Mouse (Mus musculus): ENCODE measurements around the gene Gm13101. TPM values are rescaled to one million over a fixed set of nuclear protein-coding genes. Genes with fewer than 3 reads are reported as not detected.
"Not testable (repeated sequence)": the region's sequence is repeated elsewhere in the genome, so short reads cannot be mapped to it uniquely, and the experiment has no call there.

Gene Gm13101
- not detected in 3 replicates for total RNA-seq (2017)

GRCm38 (mm10) chr4:143966850-143967249 is at the start of gene Gm13101:
TSS of gene Gm13101 (minus strand) at chr4:143966950.
- ATAC-seq (replicated peaks; ENCODE audit: insufficient number of reproducible peaks, low FRiP score, low TSS enrichment, poor library complexity, severe bottlenecking), result not testable (repeated sequence)

DNA sequence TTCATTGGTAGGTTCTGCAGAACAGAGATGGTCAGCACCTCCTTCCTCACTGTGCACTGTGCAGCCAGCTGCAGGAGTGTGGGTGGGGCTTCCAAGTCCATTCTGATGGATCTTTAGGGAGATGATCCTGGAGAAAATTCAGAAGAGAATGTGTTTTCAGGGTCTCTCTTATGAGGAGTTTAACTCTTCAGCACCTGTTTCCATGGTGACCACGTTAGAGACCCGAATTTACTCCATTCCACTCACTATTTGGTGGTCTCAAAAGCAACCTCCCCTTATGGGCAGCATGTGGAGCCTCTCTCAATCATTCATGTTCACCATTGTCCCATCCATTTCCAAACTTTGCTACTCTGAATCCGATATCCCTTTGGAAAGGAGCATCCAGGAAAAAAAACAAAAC is 27.5 kb upstream of the Gm13101 start, which contains the start of gene Pramef17:
TSS of gene Pramef17 (minus strand) at position 101 of the 400 bp plus-strand sequence.
- not testable (repeated sequence) for ATAC-seq (replicated peaks; ENCODE audit: insufficient number of reproducible peaks, low FRiP score, low TSS enrichment, poor library complexity, severe bottlenecking)

- not testable (repeated sequence) for ATAC-seq (replicated peaks; ENCODE audit: insufficient number of reproducible peaks, low FRiP score, low TSS enrichment, poor library complexity, severe bottlenecking)
These were observed 21.4 kb upstream of the Gm13101 start for GRCm38 (mm10) chr4:143988126-143988525.

DNA sequence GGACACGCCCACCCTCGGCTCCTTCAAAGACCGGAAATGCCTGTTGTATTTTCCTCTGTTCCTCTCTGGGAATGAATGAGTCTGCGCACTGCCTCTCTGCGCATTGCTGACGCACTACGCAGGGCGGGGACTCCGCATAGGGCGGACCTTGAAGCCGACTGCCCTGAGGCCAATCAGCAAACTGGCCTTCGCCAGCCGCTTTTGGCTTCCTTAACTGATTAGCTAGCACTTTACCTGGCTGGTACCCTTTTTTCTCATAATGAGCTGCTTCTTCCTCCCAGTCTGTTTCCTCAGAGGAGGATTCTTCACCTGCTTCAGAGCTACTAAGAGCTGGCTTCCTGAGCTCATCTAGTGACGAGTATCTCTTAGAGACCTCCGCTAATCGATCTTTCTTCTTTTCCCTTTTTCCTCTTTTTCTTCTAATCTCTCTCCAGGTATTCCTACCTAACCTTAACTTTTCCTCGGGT is 20.8 kb upstream of the Gm13101 start:
- ATAC-seq (replicated peaks; ENCODE audit: insufficient number of reproducible peaks, low FRiP score, low TSS enrichment, poor library complexity, severe bottlenecking), result not testable (repeated sequence)

DNA sequence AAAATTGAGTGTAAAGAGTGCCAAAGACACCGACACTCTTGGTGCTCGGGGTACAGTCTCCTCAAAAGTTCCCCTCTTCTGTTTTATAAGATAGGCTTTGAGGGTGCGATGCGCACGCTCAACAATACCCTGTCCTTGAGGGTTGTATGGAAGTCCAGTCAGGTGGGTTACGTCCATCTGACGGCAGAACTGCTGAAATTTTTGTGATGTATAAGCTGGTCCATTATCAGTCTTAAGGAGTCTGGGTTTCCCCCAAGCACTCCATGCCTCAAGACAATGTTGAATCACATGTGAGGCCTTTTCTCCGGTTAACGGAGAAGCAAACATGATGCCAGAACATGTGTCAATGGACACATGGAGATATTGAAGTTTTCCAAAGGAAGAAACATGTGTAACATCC is 19.0 kb upstream of the Gm13101 start:
- not testable (repeated sequence) for ATAC-seq (replicated peaks; ENCODE audit: insufficient number of reproducible peaks, low FRiP score, low TSS enrichment, poor library complexity, severe bottlenecking)

GRCm38 (mm10) chr4:143985165-143985564 is 18.4 kb upstream of the Gm13101 start:
- not testable (repeated sequence) for ATAC-seq (replicated peaks; ENCODE audit: insufficient number of reproducible peaks, low FRiP score, low TSS enrichment, poor library complexity, severe bottlenecking)

DNA sequence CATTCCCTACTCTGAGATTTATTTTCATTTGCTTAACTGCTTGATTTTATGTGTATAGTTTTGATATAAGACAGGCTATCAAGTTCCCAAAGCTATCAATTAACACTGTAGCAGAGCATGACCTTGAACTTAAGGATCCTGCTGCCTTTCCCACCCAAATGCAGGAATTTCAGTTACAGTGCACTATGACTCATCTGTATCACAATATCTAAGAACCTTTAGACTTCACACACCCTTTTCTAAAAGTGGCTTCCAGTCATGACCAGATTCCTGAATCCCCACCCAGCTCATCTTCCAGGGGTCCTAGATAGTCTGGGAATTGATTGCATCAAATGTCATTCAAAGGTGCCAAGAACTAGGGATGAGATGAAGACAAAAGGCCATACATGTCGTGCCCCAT is 16.7 kb upstream of the Gm13101 start:
- ATAC-seq (replicated peaks; ENCODE audit: insufficient number of reproducible peaks, low FRiP score, low TSS enrichment, poor library complexity, severe bottlenecking), result not testable (repeated sequence)

DNA sequence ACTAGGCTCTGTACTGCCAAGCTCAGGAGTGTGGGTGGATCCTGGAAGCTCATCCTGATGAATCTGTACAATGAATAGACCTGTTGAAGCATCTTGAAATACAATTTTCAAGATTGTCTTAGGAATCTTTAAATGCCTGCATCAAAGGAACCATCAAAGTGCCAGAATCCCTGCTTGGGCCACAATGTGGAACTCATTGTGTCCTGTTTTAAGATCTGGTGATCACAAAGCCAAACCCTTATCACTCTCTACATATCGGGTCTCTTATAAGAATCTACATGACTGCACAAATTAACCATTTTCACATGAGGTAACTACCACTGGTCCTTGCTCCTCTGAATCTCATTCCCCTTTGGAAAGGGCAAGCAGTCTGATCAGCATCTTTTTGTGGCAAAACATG is 15.8 kb downstream of the Gm13101 start, which contains the start of gene Pramef25:
TSS of gene Pramef25 (minus strand) at position 101 of the 400 bp plus-strand sequence.
- ATAC-seq (replicated peaks; ENCODE audit: insufficient number of reproducible peaks, low FRiP score, low TSS enrichment, poor library complexity, severe bottlenecking), result not testable (repeated sequence)

Other genes starting within 250 kb of the Gm13101 start
- not detected in 3 replicates for gene Gm13078, start 247.5 kb downstream of the Gm13101 start, total RNA-seq (2017)
- not detected in 3 replicates for gene Gm13023, start 177.6 kb downstream of the Gm13101 start, total RNA-seq (2017)
- not detected in 3 replicates for gene Gm13084, start 150.9 kb downstream of the Gm13101 start, total RNA-seq (2017)
- not detected in 3 replicates for gene Gm13103, start 120.5 kb downstream of the Gm13101 start, total RNA-seq (2017)
- not detected in 3 replicates for gene Pramef6, start 66.6 kb downstream of the Gm13101 start, total RNA-seq (2017)
- not detected in 3 replicates for gene Pramef25, start 15.9 kb downstream of the Gm13101 start, total RNA-seq (2017)
- gene Pramef17, start 27.4 kb upstream of the Gm13101 start, total RNA-seq (2017), result not detected in 3 replicates
- gene Pramel4, start 92.2 kb upstream of the Gm13101 start, total RNA-seq (2017), result not detected in 3 replicates
- gene Gm13102, start 139.5 kb upstream of the Gm13101 start, total RNA-seq (2017), result not detected in 3 replicates
- gene Oog3, start 195.7 kb upstream of the Gm13101 start, total RNA-seq (2017), result not detected in 3 replicates
- not detected in 3 replicates for gene Oog2, start 223.8 kb upstream of the Gm13101 start, total RNA-seq (2017)
- gene C87977, start 246.4 kb upstream of the Gm13101 start, total RNA-seq (2017), result not detected in 3 replicates